Mouse (Mus musculus) v-Abl transformed pro-B cells (cell line): Measurements from ENCODE around the gene Med13l.

Source experiments
- in situ Hi-C, 2 experiments: fragments of 400-800 bp; cut with MboI; formaldehyde crosslinking; loops; one replicate each; pipeline ENCODE4 v1.15.1; 2025; ENCODE audit not compliant: unreplicated experiment in 2 of 2

The Med13l gene

DNA sequence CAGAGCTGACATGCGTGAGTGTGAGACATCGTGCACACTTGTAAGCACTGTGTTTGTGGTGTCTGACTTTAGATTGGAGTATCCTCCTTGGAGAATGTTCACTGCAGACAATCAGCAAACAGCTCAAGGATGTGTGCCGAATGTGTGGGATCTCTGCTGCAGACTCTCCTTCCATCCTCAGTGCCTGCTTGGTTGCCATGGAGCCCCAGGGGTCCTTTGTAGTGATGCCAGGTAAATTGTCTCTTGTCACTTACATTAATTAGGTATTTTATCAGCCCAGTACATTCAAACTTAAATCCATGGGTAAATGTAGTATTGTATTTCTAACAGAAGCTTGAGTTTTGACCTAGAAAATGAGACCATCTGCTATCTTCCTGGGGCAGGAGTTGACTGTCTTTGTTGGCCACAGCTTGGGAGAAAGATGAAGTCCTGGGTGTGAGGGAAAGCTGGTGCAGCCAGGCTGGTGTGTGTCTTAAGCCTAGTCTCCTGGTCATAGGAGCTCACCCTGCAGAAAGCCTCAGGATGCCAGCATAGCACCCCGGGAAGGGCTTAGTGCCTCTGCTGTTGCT is 193.8 kb downstream of the Med13l start:
- in situ Hi-C loops = loop anchor here in 1 of 2 experiments (25.0 kb wide), 2 partner anchors 667 to 767 kb away; partner anchors contain the start of gene Fbxo21

- in situ Hi-C loops = loop anchor here in 1 of 2 experiments (25.0 kb wide), 2 partner anchors 669 to 769 kb away; partner anchors contain the start of gene Fbxo21
Observed at GRCm38 (mm10) chr5:118756078-118756477, 195.6 kb downstream of the Med13l start.

DNA sequence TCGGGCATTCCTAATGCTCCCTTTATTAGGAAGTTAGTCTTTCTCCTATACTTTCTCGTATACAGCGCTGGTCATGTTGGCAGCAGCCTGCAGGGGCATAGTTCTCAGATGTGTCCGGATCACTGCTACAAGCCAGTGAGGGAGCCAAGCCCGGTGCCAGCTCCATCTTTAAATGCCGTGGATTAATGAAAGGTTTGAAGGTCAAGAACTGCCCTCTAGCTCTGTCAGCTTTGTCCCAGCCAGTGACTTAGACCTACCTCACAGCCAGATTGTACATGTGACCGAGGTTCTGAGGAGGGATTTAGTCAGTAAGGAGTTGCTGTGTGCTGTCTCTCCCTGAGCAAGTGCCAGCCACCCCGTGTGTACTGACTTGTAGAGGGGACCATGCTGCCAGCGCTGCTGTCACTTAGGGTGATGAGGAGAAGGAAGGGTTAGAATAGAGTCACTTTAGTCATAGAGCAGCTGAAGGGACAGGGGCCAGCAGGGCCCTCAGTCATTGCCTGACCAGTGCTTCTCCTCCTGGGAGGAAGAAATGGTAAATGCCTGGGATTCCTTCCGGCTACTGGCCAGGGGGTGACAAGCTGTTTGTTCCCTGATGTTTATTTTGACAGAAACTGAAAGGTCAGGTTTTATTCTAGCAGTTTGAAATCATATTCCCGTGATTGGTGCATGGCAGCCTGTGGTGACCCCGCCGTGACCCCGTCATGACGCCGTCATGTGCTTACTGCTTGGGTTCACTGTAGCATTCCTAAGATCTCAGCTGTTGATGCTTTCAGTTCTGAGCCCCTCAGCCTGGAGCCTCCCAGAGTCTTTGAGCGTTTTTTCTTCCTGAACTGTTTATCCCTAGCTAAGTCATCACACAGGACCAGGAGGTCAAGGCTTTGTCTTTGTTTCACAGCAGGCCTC is 197.2 kb downstream of the Med13l start:
- in situ Hi-C loops = loop anchor here in 1 of 2 experiments (25.0 kb wide), 2 partner anchors 670 to 770 kb away; partner anchors contain the start of gene Fbxo21

- in situ Hi-C loops = loop anchor here in 1 of 2 experiments (25.0 kb wide), 2 partner anchors 674 to 774 kb away; partner anchors contain the start of gene Fbxo21
Observed at GRCm38 (mm10) chr5:118760986-118761385, 200.5 kb downstream of the Med13l start.

DNA sequence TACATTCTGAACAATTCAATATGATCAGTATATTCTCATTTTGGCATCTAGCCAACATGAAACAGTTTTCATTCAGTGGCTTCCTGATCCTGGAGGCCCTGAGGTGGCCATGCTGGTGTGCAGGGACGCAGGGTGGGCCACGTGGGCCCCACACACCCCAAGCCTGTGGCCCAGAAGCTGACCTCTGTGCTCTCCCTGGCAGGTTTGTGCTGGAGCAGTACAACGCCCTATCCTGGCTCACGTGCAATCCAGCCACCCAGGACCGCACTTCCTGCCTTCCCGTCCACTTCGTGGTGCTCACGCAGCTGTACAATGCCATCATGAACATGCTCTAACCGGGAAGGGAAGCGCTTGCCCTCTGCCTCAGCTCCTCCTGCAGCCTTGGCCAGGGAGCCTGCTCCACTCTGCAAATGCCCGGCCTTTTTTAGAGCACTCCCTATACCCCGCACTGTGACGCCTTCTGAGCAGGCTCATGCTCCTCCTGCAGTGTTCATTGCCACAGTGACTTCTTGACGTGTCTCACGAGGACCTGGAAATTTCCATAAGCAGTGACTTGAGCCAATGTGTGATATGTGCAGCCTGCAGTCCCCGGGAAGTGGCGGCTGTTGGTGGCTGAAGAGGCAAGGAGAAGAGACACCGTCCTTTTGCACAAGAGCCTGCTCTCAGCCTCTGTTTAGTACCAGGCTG is 202.2 kb downstream of the Med13l start:
- in situ Hi-C loops = loop anchor here in 1 of 2 experiments (25.0 kb wide), 2 partner anchors 675 to 775 kb away; partner anchors contain the start of gene Fbxo21

GRCm38 (mm10) chr5:118763353-118763752 is 202.9 kb downstream of the Med13l start:
- in situ Hi-C loops = loop anchor here in 1 of 2 experiments (25.0 kb wide), 2 partner anchors 676 to 776 kb away; partner anchors contain the start of gene Fbxo21

GRCm38 (mm10) chr5:118769143-118769542 is 208.7 kb downstream of the Med13l start:
- in situ Hi-C loops = loop anchor here in 1 of 2 experiments (25.0 kb wide), 2 partner anchors 682 to 782 kb away; partner anchors contain the start of gene Fbxo21

- in situ Hi-C loops = loop anchor here in 1 of 2 experiments (25.0 kb wide), 2 partner anchors 687 to 787 kb away; partner anchors contain the start of gene Fbxo21
Observed at GRCm38 (mm10) chr5:118773866-118774265, 213.4 kb downstream of the Med13l start.

GRCm38 (mm10) chr5:118776396-118776795 is 215.9 kb downstream of the Med13l start:
- in situ Hi-C loops = loop anchor here in 1 of 2 experiments (25.0 kb wide), 1 partner anchor 1661 kb away; the partner anchor contains the start of gene Lhx5

DNA sequence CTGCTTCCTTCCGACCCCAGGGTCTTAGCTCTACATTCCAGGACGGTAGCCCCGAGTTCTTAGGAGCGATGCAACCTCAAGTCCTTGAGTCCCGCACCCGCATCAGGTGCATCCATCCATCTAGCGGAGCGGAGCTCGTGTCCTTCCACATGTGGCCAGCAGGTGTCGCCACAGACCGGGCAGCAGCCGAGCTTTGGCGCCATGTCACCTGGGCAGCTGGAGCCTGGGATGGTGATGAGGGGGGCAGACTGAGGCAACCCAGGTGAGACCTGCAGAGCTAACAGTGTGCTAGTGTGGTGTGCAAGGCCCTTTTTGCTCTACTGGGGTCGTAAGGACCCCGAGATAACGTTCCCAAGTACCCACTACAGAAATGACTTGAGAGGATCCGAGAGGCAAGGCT is 221.1 kb downstream of the Med13l start:
- in situ Hi-C loops = loop anchor here (5.0 to 25.0 kb wide), 4 partner anchors 906 to 1656 kb away; partner anchors contain the start of gene Lhx5 (in 1 of the 2)

GRCm38 (mm10) chr5:118782139-118782538 is 221.7 kb downstream of the Med13l start:
- in situ Hi-C loops = loop anchor here (5.0 to 25.0 kb wide), 4 partner anchors 905 to 1655 kb away; partner anchors contain the start of gene Lhx5 (in 1 of the 2)

- in situ Hi-C loops = loop anchor here in 1 of 2 experiments (25.0 kb wide), 1 partner anchor 1648 kb away; the partner anchor contains the start of gene Lhx5
Observed at GRCm38 (mm10) chr5:118789226-118789625, 228.7 kb downstream of the Med13l start.

- in situ Hi-C loops = loop anchor here in 1 of 2 experiments (25.0 kb wide), 1 partner anchor 1648 kb away; the partner anchor contains the start of gene Lhx5
Observed at GRCm38 (mm10) chr5:118789776-118790175, 229.3 kb downstream of the Med13l start.

DNA sequence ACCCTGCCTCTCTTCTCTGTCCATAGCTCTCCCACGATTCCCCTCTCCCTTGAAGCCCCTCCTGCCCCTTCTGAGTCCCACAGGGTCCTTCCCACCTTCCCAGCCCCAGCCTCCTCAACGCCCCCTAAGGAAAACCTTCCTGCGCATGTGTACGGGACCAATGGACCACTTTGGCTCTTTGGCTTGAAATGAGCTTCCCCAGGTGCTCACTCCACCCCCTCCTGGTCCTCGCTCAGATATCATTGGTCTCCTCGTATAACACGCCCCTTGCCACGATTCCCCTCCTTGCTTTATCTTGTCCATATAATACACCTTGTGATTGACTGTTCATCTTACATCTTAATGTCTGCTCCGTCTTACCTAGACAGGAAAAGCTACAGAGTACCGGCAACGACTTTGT is 237.3 kb downstream of the Med13l start:
- in situ Hi-C loops = loop anchor here in 1 of 2 experiments (25.0 kb wide), 1 partner anchor 1639 kb away; the partner anchor contains the start of gene Lhx5

GRCm38 (mm10) chr5:118801592-118801991 is 241.1 kb downstream of the Med13l start:
- in situ Hi-C loops = loop anchor here in 1 of 2 experiments (25.0 kb wide), 1 partner anchor 1289 kb away; no protein-coding TSS in a partner anchor

GRCm38 (mm10) chr5:118802036-118802435 is 241.6 kb downstream of the Med13l start:
- in situ Hi-C loops = loop anchor here in 1 of 2 experiments (25.0 kb wide), 1 partner anchor 1290 kb away; no protein-coding TSS in a partner anchor

DNA sequence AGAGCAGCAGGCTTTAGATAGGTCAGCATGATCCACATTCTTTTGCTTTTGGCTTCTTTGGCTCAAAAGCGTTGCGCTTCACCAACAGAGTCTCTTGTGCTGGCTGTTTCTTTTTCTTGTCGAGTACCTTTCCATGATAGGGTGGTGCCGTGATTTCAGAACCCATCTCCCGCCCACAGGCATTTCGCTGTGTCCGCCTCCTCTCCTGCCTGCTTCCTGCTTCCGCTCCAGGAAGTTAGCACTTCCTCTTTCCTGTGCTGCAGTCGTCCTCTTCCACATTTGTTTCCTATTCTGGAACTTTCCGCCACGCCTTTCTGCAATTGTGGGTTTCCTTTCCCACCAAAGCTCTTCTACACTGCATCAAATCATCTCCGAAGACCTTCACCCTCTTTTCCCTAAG is 248.5 kb downstream of the Med13l start:
- in situ Hi-C loops = loop anchor here in 1 of 2 experiments (25.0 kb wide), 1 partner anchor 1297 kb away; no protein-coding TSS in a partner anchor

GRCm38 (mm10) chr5:118809588-118809987 is 249.1 kb downstream of the Med13l start:
- in situ Hi-C loops = loop anchor here in 1 of 2 experiments (25.0 kb wide), 1 partner anchor 1297 kb away; no protein-coding TSS in a partner anchor

GRCm38 (mm10) chr5:118811690-118812089 is 251.2 kb downstream of the Med13l start:
- in situ Hi-C loops = loop anchor here in 1 of 2 experiments (25.0 kb wide), 1 partner anchor 1299 kb away; no protein-coding TSS in a partner anchor
